Mouse (Mus musculus) lung, postnatal 0 days (tissue): ENCODE data around the gene Gfer.

Experiments used
- CTCF ChIP-seq: IDR thresholded peaks from 2 replicates; pipeline ENCODE4 v1.5.1; 2016; ENCODE audit warnings: antibody characterized with exemption, mild to moderate bottlenecking
- EP300 ChIP-seq: IDR thresholded peaks from 2 replicates; pipeline ENCODE4 v1.6.1; 2016; ENCODE audit warnings: antibody characterized with exemption, mild to moderate bottlenecking, control low read depth

GRCm38 (mm10) chr17:24653967-24654710 is 41.8 kb downstream of the Gfer start:
- TF ChIP-seq CTCF (peak; percentile 98), EP300 (0 out of 2 replicates have a peak, but pooled peaks have one; percentile 28)
